Mouse (Mus musculus) hindbrain, postnatal 0 days (tissue): Measurements from ENCODE around the gene Armc7. TPM values are rescaled to one million over a fixed set of nuclear protein-coding genes. Genes with fewer than 3 reads are reported as not detected.

Source experiments
- ATAC-seq: fragments of 200-750 bp; cut with Nextera tagmentation; 2 replicates; pipeline ENCODE4 v1.8.0; 2017; ENCODE audit warnings: mild to moderate bottlenecking, moderate TSS enrichment, moderate library complexity
- DNase-seq: peaks from one replicate; pipeline ENCODE4 v3.0.0-alpha.2; 2015; ENCODE audit warnings: low spot score
- H3K27ac ChIP-seq: fragments of 300-500 bp; sonication (generic); 2 replicates; pipeline ENCODE4 v1.5.1; 2014; ENCODE audit warnings: mild to moderate bottlenecking
- H3K27me3 ChIP-seq: fragments of 300-500 bp; sonication (generic); 2 replicates; pipeline ENCODE4 v1.6.1; 2014; ENCODE audit warnings: low read length, mixed read lengths; ENCODE audit not compliant: insufficient read depth
- H3K36me3 ChIP-seq: fragments of 300-500 bp; sonication (generic); 2 replicates; pipeline ENCODE4 v1.6.1; 2014; ENCODE audit warnings: low read length, mixed read lengths; ENCODE audit not compliant: insufficient read depth
- H3K4me1 ChIP-seq: fragments of 300-500 bp; sonication (generic); 2 replicates; pipeline ENCODE4 v1.6.1; 2014; ENCODE audit warnings: antibody characterized with exemption, low read length, mixed read lengths; ENCODE audit not compliant: insufficient read depth
- H3K4me2 ChIP-seq: fragments of 300-500 bp; sonication (generic); 2 replicates; pipeline ENCODE4 v1.6.1; 2014; ENCODE audit warnings: low read depth, mild to moderate bottlenecking, low read length, moderate library complexity, mixed read lengths
- H3K4me3 ChIP-seq: fragments of 300-500 bp; sonication (generic); 2 replicates; pipeline ENCODE4 v1.5.1; 2014; ENCODE audit warnings: low read length
- H3K9ac ChIP-seq: fragments of 300-500 bp; sonication (generic); replicated peaks from 2 replicates; pipeline ENCODE4 v1.6.1; 2014; ENCODE audit warnings: mild to moderate bottlenecking, low read length, moderate library complexity, mixed read lengths
- H3K9me3 ChIP-seq: fragments of 300-500 bp; sonication (generic); 2 replicates; pipeline ENCODE4 v1.6.1; 2016; ENCODE audit warnings: low read length, mixed read lengths
- CTCF ChIP-seq: IDR thresholded peaks from 2 replicates; pipeline ENCODE4 v1.5.1; 2016; ENCODE audit warnings: antibody characterized with exemption, control low read depth, low read depth
- WGBS: fragments of 180-500 bp; shearing (Covaris S2); extraction: QIAGEN DNeasy Blood & Tissue Kit; methylation state at CpG from one replicate; pipeline ENCODE4 v1.1.7; 2014; 5-methylcytosine and 5-hydroxymethylcytosine counted together
- polyA plus RNA-seq: library from polyadenylated mRNA; unstranded; fragments of >200 nt; fragmentation: Nextera tagmentation; extraction: Ambion mirVana; gene quantifications from 2 replicates; pipeline ENCODE4 v1.2.1, GENCODE M21; 2015
- total RNA-seq: library from RNA; depleted of rRNA; stranded (reverse); fragments of >200 nt; gene quantifications from 2 replicates; pipeline ENCODE4 v1.2.3, GENCODE M21; 2014

Armc7 gene
- total and polyA plus RNA-seq, 2 experiments from 2014 or later = 11.0 to 11.8 TPM

DNA sequence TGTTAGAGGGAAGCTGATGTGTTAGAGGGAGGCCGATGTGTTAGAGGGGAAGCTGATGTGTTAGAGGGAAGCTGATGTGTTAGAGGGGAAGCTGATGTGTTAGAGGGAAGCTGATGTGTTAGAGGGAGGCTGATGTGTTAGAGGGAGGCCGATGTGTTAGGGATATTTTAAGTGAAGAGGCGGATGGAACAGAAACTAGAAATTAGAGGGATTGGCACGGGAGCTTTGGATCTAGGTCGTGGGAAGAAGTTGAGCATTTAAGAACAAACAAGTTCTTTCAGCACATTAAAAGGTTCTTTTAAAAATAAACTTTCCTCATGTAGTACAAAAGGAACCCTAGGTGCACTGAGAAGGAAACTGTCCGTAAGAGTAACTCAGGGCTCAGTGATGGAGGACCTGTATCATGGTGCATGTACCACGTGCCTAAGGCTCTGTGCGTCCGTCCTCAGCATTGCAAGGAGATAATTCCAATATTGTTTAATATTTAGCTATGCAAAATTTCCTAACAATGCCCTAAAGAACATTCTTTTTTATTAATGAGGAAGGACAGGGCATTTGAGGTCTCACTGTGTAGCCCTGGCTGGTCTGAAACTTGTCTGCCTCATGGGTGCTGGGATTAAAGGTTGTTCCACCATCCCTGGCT lies 3.0 kb downstream of the Armc7 start:
- ATAC-seq (no peak), DNase-seq (no peak)
- WGBS = 88% methylated on average over 9 of the region's 9 CpGs
- H3K36me3 ChIP-seq = no peaks in the 10 kb centered on the region
- no peak overlapping the region for H3K27ac ChIP-seq
- no peak for TF ChIP-seq CTCF
- H3K27me3 ChIP-seq = no peaks in the 10 kb centered on the region
- H3K4me3 ChIP-seq = no peak overlapping the region
- H3K9me3 ChIP-seq = no peaks in the 10 kb centered on the region
- peaks cover 4% of the 10 kb centered on the region for H3K4me1 ChIP-seq
- no peak overlapping the region for H3K4me2 ChIP-seq
- H3K9ac ChIP-seq = no peak overlapping the region

DNA sequence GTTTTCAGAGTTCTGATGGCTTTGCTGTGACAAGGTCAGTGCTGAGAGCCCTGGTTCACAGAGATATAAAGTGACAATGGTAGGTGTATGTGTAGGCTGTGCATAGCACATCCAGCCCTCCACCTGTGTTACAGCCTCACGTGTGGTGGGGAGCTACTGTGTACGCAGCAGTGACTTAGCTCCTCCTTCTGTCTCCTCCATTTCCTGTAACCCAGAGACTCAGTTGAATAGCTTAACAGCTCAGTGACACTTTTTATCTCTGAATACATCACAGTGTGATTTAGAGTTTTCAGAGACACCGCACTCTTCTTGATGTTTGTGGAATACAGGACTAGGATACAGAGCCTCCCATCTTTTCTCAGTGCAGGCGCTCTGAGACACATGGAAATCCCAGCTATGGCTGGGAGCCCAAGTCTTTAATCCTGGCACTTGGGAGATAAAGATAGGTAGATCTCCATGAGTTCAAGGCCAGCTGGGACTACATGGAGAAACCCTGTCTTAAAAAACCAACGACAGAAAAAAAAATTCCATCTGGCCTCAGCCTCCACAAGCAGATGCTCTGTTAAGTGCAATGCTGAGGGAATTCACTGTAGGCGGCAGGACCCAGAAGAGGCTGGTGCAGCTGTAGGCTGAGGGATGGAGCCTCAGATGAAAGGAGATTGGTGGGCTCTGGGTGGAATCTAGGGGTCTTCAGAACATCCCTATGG lies 6.2 kb downstream of the Armc7 start:
- H3K9me3 ChIP-seq = no peaks in the 10 kb centered on the region
- 83% methylated on average over 6 of the region's 6 CpGs for WGBS
- ATAC-seq (no peak), DNase-seq (no peak)
- no peaks in the 10 kb centered on the region for H3K36me3 ChIP-seq
- no peak overlapping the region for H3K4me3 ChIP-seq
- H3K27me3 ChIP-seq = no peaks in the 10 kb centered on the region
- H3K4me2 ChIP-seq = no peak overlapping the region
- H3K27ac ChIP-seq = no peak overlapping the region
- H3K4me1 ChIP-seq = no peaks in the 10 kb centered on the region; the same call in 1 of the 2 replicates
- no peak for TF ChIP-seq CTCF
- no peak overlapping the region for H3K9ac ChIP-seq

DNA sequence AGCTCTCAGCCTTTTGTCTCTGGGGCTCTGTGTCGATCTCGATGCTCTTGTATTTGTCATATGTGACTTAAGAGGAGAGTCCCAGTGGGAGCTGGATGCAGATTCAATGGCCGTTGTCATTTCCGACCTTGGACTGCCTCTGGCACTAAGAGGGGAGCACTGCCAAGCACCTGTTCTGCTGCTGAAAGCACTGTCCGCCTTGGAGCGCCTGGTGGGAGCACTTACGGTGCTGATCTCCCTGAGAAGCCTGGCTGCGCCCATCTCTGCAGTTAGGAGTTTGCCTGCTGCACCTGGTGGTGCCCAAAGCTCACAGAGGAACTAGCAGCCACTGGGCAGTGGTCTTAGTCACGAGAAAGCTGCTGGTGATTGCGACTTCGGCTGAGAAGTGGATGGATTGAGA lies 7.8 kb downstream of the Armc7 start:
- Histone ChIP-seq H3K27ac (no peak overlapping the region; the same call in 1 of the 2 replicates), H3K9ac (no peak overlapping the region), H3K36me3 (no peaks in the 10 kb centered on the region), H3K27me3 (no peaks in the 10 kb centered on the region), H3K4me2 (no peak overlapping the region), H3K4me1 (no peaks in the 10 kb centered on the region), H3K9me3 (no peaks in the 10 kb centered on the region), H3K4me3 (no peak overlapping the region)
- 65% methylated on average over 11 of the region's 11 CpGs for WGBS
- no peak for ATAC-seq
- DNase-seq = no peak
- no peak for TF ChIP-seq CTCF

DNA sequence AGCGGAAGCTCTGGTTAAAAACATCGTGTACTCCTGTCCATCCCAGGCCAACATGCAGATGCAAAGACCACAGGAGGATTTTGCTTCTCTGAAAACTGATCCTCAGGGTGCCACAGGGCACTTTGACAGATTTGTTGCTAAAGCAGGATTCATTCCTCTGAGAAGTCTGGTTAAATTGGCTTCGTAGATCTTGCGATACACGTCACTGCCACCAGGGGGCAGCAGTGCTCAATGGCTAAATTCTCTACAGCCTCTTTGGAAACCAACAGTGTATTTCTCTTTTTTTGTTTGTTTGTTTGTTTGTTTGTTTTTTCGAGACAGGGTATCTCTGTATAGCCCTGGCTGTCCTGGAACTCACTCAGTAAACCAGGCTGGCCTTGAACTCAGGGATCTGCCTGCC lies 8.3 kb downstream of the Armc7 start:
- 0 out of 2 replicates have a peak, but pooled peaks have one; percentile 7 for ATAC-seq
- Histone ChIP-seq H3K9me3 (no peaks in the 10 kb centered on the region), H3K4me1 (no peaks in the 10 kb centered on the region), H3K9ac (no peak overlapping the region), H3K36me3 (no peaks in the 10 kb centered on the region; the same call in 1 of the 2 replicates), H3K4me2 (no peak overlapping the region), H3K27ac (no peak overlapping the region), H3K4me3 (no peak overlapping the region), H3K27me3 (no peaks in the 10 kb centered on the region)
- peak; percentile 97 for TF ChIP-seq CTCF
- DNase-seq = peak; percentile 87
- 18% methylated on average over 6 of the region's 6 CpGs for WGBS

DNA sequence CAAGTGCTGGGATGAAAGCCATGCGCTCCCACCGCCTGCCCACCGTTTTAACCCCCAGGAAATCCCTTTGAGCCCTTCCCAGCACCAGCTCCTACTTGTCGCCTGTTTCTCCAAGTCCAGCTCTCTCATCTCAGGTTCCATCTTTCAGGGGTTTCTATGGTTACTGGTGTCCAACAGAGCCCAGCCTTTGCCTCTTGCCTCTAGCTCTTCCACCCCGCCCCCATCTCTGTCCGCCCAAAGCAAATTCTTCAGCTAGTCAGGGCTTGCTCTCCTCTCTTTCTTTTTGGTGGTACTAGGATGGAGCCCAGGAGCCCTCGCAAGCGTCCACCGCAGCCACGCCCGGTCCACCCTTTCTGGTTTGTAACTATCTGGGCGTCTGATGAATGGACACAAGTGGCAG lies 9.7 kb downstream of the Armc7 start:
- ATAC-seq (no peak), DNase-seq (no peak)
- TF ChIP-seq CTCF = no peak
- 40% methylated on average over 12 of the region's 12 CpGs for WGBS
- H3K4me1 ChIP-seq = no peaks in the 10 kb centered on the region
- H3K27ac ChIP-seq = no peak overlapping the region
- no peaks in the 10 kb centered on the region for H3K27me3 ChIP-seq
- no peaks in the 10 kb centered on the region for H3K9me3 ChIP-seq
- H3K4me3 ChIP-seq = no peak overlapping the region
- no peaks in the 10 kb centered on the region; the same call in 1 of the 2 replicates for H3K36me3 ChIP-seq
- H3K4me2 ChIP-seq = no peak overlapping the region
- H3K9ac ChIP-seq = no peak overlapping the region

GRCm38 (mm10) chr11:115488551-115489104 lies 13.2 kb downstream of the Armc7 start:
- Histone ChIP-seq H3K36me3 (no peaks in the 10 kb centered on the region; the same call in 1 of the 2 replicates), H3K9ac (no peak overlapping the region)
- WGBS = 92% methylated on average over 19 of the region's 19 CpGs

More at GRCm38 (mm10) chr11:115488551-115489104, 13.2 kb downstream of the Armc7 start:
- no peak for DNase-seq
- H3K4me2 ChIP-seq = no peak overlapping the region
- H3K4me1 ChIP-seq = peaks cover 5% of the 10 kb centered on the region; the same call in 1 of the 2 replicates
- no peak for ATAC-seq
- no peaks in the 10 kb centered on the region for H3K27me3 ChIP-seq
- no peak overlapping the region for H3K4me3 ChIP-seq
- no peak for TF ChIP-seq CTCF
- H3K27ac ChIP-seq = no peak overlapping the region
- H3K9me3 ChIP-seq = no peaks in the 10 kb centered on the region
